Mouse (Mus musculus) spleen, postnatal 4 days (tissue): ENCODE measurements around the gene Ass1.
"Not testable (repeated sequence)": the region's sequence is repeated elsewhere in the genome, so short reads cannot be mapped to it uniquely, and the experiment has no call there.

Source experiments
- DNase-seq, 2 experiments: peaks; one replicate each; pipeline ENCODE4 v3.0.0; 2022; ENCODE audit warnings: low spot score in 2 of 2

The Ass1 gene

GRCm38 (mm10) chr2:31537054-31537453 is 67.0 kb downstream of the Ass1 start:
- no peak for DNase-seq

GRCm38 (mm10) chr2:31538745-31539144 is 68.7 kb downstream of the Ass1 start:
- DNase-seq: no peak

GRCm38 (mm10) chr2:31541581-31541980 is 71.6 kb downstream of the Ass1 start:
- no peak for DNase-seq

- no peak for DNase-seq
Observed at GRCm38 (mm10) chr2:31547726-31548125, 77.7 kb downstream of the Ass1 start.

GRCm38 (mm10) chr2:31550503-31550902 is 80.5 kb downstream of the Ass1 start:
- no peak for DNase-seq

- not testable (repeated sequence) for DNase-seq
Observed at GRCm38 (mm10) chr2:31551351-31551750, 81.3 kb downstream of the Ass1 start.

- DNase-seq: no peak
Observed at GRCm38 (mm10) chr2:31551971-31552370, 82.0 kb downstream of the Ass1 start.

GRCm38 (mm10) chr2:31554619-31555018 is 84.6 kb downstream of the Ass1 start:
- DNase-seq: no peak
